Comparison of ENCODE assay signal across 8 mouse cellular contexts in the genomic region with DNA sequence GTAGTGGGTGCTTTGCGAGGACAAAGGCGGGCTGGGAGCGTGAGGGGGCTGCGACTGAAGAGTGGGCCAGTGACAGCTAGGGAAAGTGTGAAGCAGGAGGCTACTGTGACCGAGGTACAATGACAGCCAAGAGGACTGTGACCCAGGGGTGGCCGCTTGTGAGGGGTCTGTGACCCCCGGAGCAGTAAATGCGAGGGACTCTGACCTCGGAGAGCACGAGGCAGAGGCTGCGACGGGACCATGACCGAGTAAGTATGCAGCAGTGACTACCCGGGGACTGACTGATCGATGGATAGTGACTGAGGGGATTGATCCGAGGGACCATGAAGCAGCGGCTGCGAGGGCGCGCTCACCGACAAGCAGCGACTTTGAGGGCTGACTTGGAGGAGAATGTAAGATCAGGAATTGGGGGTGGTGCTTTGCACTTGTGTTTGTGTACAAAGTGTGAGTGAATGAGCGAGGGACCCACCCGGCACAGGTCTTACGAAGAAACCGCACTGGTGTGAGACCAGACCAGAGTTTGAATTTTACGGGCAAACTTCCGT. TPM values are rescaled to one million over a fixed set of nuclear protein-coding genes. Genes with fewer than 3 reads are reported as not detected.
A peak's percentile ranks its signal among the peaks of the same experiment; 100 is the strongest.
DNase-seq lines count a peak whose midpoint lies in the region; ATAC-seq and TF ChIP-seq lines count a peak whose summit lies in the region.

No protein-coding gene starts in this region.

- H3K4me2 ChIP-seq in hindbrain, embryonic 12.5 days (replicated peaks) = peak overlapping the region; percentile 92
- H3K4me2 ChIP-seq in lung, embryonic 15.5 days = peak overlapping the region; percentile 88

- no peaks in the 10 kb centered on the region for H3K9me3 ChIP-seq in hindbrain, embryonic 12.5 days (replicated peaks)
- H3K9me3 ChIP-seq in lung, embryonic 15.5 days = no peaks in the 10 kb centered on the region

- H3K9ac ChIP-seq in hindbrain, embryonic 12.5 days = peak overlapping the region; percentile 82
- peak overlapping the region; percentile 74 for H3K9ac ChIP-seq in lung, embryonic 15.5 days

- no peak for TF ChIP-seq CTCF in testis, adult 2 months (IDR thresholded peaks at IDR 0.05; ENCODE audit: control insufficient read depth, insufficient read depth, insufficient replicate concordance, low read depth, low read length)

- WGBS in hindbrain, embryonic 12.5 days = 3% methylated on average over 28 of the region's 28 CpGs
- under 1% methylated on average over 28 of the region's 28 CpGs for WGBS in lung, embryonic 15.5 days

- no peaks in the 10 kb centered on the region for H3K4me1 ChIP-seq in testis, adult 2 months (ENCODE audit: control insufficient read depth, insufficient read depth, low read length)
- peaks cover 11% of the 10 kb centered on the region for H3K4me1 ChIP-seq in hindbrain, embryonic 12.5 days
- peaks cover 24% of the 10 kb centered on the region for H3K4me1 ChIP-seq in lung, embryonic 15.5 days

- 0 out of 2 replicates have a peak, but pooled peaks cover 1% of the 10 kb centered on the region for H3K36me3 ChIP-seq in testis, adult 2 months (ENCODE audit: control insufficient read depth, insufficient read depth, low read length)
- no peaks in the 10 kb centered on the region for H3K36me3 ChIP-seq in hindbrain, embryonic 12.5 days
- H3K36me3 ChIP-seq in lung, embryonic 15.5 days = no peaks in the 10 kb centered on the region

- H3K4me3 ChIP-seq in testis, adult 2 months (ENCODE audit: control insufficient read depth, low read depth, low read length) = peak overlapping the region; percentile 95
- peak overlapping the region; percentile 83 for H3K4me3 ChIP-seq in hindbrain, embryonic 12.5 days
- H3K4me3 ChIP-seq in lung, embryonic 15.5 days = peak overlapping the region; percentile 75

- peak; percentile 65; the same call in 1 of the 2 replicates for TF ChIP-seq POLR2A in testis, adult 2 months (IDR thresholded peaks at IDR 0.05; ENCODE audit: control insufficient read depth, low read depth, low read length)

- no peaks in the 10 kb centered on the region for H3K27me3 ChIP-seq in testis, adult 2 months (ENCODE audit: control insufficient read depth, insufficient read depth, low read length)
- no peaks in the 10 kb centered on the region for H3K27me3 ChIP-seq in hindbrain, embryonic 12.5 days
- H3K27me3 ChIP-seq in lung, embryonic 15.5 days = no peaks in the 10 kb centered on the region

- ATAC-seq in hindbrain, embryonic 12.5 days (ENCODE audit: low FRiP score) = no peak; the same call in 1 of the 2 replicates
- ATAC-seq in lung, embryonic 15.5 days (ENCODE audit: borderline replicate concordance, extremely low read depth, low FRiP score, low TSS enrichment) = no peak; the same call in 1 of the 2 replicates

- DNase-seq in adrenal gland, postnatal 10 days = peak; percentile 54
- DNase-seq in adrenal gland, adult 8-10 months = no peak
- DNase-seq in testis, postnatal 14 days (ENCODE audit: low spot score) = no peak
- DNase-seq in skeletal muscle tissue, adult 2 months (ENCODE audit: low read depth, low spot score) = peak; percentile 21
- no peak for DNase-seq in cerebellum, adult 11 months

- peak overlapping the region; percentile 88 for H3K27ac ChIP-seq in testis, adult 2 months (ENCODE audit: control insufficient read depth, insufficient read depth, low read depth, low read length)
- H3K27ac ChIP-seq in hindbrain, embryonic 12.5 days = peak overlapping the region; percentile 94
- H3K27ac ChIP-seq in lung, embryonic 15.5 days = peak overlapping the region; percentile 83

RNA-seq across cellular contexts. Expression of gene Pcyt1a, which starts 0.4 kb away (rescaled TPM):
- 10 to 100 TPM; 73.1 to 78.1 TPM for total RNA-seq in adrenal gland, postnatal 10 days (2021)
- total RNA-seq in adrenal gland, adult 8-10 months (2022) = 100 to 1,000 TPM in 1 of 4 experiments, 10 to 100 TPM in 3; 78.1 to 103 (median 87.3) TPM
- 83.0 and 83.7 TPM in 2 replicates for polyA plus RNA-seq in testis, adult 2 months (2012; rRNA removed)
- polyA plus RNA-seq in hindbrain, embryonic 12.5 days (2016; fragmentation: Nextera tagmentation; extraction: Ambion mirVana) = 47.5 and 48.6 TPM in 2 replicates
- polyA plus RNA-seq in lung, embryonic 15.5 days (2015; fragmentation: Nextera tagmentation; extraction: Ambion mirVana) = 35.6 and 36.1 TPM in 2 replicates

RNA-seq across cellular contexts. Expression of gene Tctex1d2, which starts 11.6 kb away (rescaled TPM):
- 1 to 10 TPM; 5.8 to 6.0 TPM for total RNA-seq in adrenal gland, postnatal 10 days (2021)
- 10 to 100 TPM in 2 of 4 experiments, 1 to 10 TPM in 2; 7.2 to 13.8 (median 9.2) TPM for total RNA-seq in adrenal gland, adult 8-10 months (2022)
- polyA plus RNA-seq in testis, adult 2 months (2012; rRNA removed) = 169 and 187 TPM in 2 replicates
- 27.6 and 29.8 TPM in 2 replicates for polyA plus RNA-seq in hindbrain, embryonic 12.5 days (2016; fragmentation: Nextera tagmentation; extraction: Ambion mirVana)
- 23.3 and 25.6 TPM in 2 replicates for polyA plus RNA-seq in lung, embryonic 15.5 days (2015; fragmentation: Nextera tagmentation; extraction: Ambion mirVana)

RNA-seq across cellular contexts. Expression of gene Tm4sf19, which starts 30.8 kb away (rescaled TPM):
- under 1 TPM in 1 of 2 experiments, not detected in 1; 0.42 TPM for total RNA-seq in adrenal gland, postnatal 10 days (2021)
- under 1 TPM; 0.37 to 0.91 (median 0.45) TPM for total RNA-seq in adrenal gland, adult 8-10 months (2022)
- polyA plus RNA-seq in testis, adult 2 months (2012; rRNA removed) = 4.0 and 4.4 TPM in 2 replicates
- polyA plus RNA-seq in hindbrain, embryonic 12.5 days (2016; fragmentation: Nextera tagmentation; extraction: Ambion mirVana) = not detected in 2 replicates
- not detected in 2 replicates for polyA plus RNA-seq in lung, embryonic 15.5 days (2015; fragmentation: Nextera tagmentation; extraction: Ambion mirVana)

RNA-seq across cellular contexts. Expression of gene Slc51a, which starts 56.6 kb away (rescaled TPM):
- total RNA-seq in adrenal gland, postnatal 10 days (2021) = not detected
- under 1 TPM; 0.22 to 0.34 (median 0.27) TPM for total RNA-seq in adrenal gland, adult 8-10 months (2022)
- 0.49 and 0.87 TPM in 2 replicates for polyA plus RNA-seq in testis, adult 2 months (2012; rRNA removed)
- 0.09 and 0.14 TPM in 2 replicates for polyA plus RNA-seq in hindbrain, embryonic 12.5 days (2016; fragmentation: Nextera tagmentation; extraction: Ambion mirVana)
- polyA plus RNA-seq in lung, embryonic 15.5 days (2015; fragmentation: Nextera tagmentation; extraction: Ambion mirVana) = 0.08 and 0.39 TPM in 2 replicates

Comparison
In these comparisons a context has a peak if more than half of its experiments do, and no peak if none do; other contexts are left out.
1. DNase-seq: peak in adrenal gland, postnatal 10 days (single experiment) and skeletal muscle tissue, adult 2 months (single experiment); none in adrenal gland, adult 8-10 months (single experiment), testis, postnatal 14 days (single experiment) and cerebellum, adult 11 months (single experiment).
2. Peak in every context shown above with its lines, with median percentiles within 50 percentile points of each other: H3K27ac ChIP-seq and H3K4me3 ChIP-seq.